Mouse (Mus musculus): ENCODE results near the gene Tmcc3.

The Tmcc3 gene

DNA sequence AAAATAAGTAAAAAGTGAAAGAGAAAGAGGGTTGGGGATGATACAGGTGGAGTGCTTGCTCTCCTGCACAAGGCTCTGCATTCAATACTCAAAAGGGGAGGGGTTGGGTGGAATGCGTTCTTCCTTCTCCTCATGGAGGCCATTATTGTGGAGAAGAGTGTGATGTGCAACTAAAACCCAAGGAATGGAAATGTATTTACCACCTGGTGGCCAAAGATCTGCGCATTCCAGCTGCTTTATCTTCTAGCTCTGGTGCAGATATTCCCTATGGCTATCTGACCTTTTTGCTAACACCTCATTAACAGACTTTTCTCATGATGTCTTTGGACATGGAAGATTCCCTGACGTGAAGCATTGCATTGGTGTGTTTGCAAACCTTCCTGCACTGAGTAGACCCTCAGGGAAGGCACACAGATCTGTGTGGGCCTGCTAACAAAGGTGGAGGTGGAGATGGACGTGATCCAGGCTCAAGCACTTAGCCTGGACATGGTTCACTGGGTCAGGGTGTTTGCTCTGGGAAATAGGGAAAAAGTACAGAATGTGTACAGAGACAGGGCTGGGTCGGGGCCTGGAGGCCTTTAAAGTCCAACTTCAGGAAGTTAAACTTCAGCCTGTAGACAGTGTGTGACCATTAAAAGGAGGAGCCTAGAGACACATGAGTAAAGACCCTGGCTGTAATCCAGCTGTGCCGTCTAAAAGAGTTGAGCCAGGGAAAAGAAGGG is 245.8 kb downstream of the Tmcc3 start:
- no peak for DNase-seq

DNA sequence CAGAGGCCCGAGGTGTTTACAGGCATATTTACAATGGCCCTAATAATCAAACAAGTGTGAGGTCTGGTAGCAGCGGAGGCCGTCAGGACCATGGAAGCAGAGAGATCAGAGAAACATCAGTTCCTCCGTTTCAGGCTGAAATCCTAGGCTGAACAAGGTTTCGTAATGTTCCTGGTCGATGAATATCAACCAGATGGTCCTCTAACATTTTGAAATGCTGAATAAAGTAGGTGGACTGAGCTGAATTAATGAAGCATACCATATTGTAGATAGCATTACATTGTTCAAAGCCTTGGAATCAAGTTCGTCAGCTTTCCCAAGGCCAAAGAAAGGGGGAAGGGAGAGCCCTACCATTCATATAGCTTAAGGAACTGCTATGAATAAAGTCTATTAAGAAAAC is 247.1 kb downstream of the Tmcc3 start:
- no peak for DNase-seq

DNA sequence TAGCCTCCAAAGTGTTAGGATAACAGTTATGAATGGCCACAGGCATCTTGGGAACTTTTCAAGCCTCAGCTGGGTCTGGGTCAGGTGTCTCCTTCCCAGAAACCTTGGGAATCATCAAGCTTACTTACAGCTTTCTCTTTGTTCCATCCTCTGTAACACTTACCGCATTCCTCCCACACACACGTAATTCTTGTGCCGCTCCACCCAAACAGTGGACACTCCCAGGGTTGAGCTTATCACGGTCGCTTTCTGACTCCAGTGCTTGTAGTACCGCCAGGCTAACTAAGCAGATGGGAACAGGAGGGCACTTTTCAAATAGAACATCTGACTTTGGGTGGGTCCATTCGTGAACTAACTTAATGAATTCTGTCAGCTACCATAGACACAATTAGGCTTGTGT is 249.6 kb downstream of the Tmcc3 start:
- DNase-seq, result no peak

DNA sequence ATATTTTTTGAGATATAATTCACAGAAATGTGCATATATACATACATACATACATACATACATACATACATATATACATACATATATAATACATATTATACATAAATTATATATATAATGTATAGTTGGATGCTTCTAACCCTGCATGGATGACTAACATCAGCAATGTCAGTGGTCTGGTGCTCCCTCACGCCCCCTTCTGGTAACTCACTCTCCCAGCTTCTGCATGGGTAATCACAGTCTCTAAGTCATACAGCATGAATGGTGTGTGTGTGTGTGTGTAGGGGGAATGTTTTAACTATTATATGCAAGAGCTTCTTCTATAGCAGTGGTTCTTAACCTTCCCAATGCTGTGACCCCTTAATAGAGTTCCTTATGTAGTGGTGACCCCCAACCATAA is 250.4 kb downstream of the Tmcc3 start:
- DNase-seq, result no peak

DNA sequence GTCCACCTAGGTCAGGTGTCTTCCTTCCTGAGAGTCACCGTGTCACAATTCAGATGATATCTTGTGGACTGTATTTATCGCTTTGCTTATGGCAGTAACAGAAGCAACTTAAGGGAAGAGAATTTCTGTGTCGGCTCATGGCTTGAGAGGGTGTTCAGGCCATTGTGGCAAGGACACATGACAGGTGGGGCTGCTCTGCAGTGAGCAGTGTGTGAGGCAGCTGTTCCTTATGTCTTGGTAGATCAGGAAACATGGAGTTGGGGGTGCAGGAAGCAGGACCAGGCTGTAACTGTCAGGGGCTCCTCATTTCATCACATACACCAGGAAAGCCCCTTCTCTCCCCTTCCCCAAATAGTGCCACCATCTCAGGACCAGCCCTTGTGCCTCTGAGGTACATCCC is 251.2 kb downstream of the Tmcc3 start:
- no peak for DNase-seq

DNA sequence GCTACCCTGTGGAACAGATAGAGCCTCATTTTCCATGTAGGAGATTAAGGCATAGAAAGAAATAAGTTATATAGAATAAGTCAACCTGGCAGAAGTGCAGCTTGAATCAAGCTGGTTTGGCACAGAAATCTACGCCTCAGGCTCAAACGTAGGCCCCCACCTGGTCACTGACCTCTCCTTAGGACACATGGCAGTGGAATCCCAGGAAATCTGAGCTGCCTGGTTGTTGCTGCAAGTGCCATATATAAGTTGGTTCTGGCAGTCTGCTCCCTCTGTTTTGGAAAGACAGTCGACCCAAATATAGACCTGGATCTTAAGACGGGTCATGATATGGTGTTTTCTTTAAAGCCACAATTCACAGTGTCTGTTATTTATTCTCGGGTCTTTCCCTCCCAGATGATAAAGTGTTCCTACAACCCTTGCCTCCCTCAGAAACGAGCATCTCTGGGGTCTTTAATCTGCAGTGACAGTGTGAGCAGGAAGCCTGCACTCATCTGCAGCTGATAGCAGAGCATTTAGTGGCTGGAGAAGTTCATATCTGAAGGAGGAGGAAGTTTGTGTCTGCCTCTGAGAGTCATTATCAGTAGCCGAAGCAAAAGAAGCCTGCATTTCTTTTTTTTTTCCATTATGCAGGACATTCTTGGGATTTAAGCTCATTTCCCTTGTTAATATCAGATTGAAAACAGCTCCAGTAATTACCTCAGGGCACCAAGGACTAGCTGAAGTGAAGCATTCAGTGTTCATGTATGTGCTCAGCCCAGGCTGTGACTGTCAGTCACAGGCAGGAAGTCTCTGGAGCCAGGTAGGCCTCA is 253.9 kb downstream of the Tmcc3 start:
- no peak for DNase-seq

DNA sequence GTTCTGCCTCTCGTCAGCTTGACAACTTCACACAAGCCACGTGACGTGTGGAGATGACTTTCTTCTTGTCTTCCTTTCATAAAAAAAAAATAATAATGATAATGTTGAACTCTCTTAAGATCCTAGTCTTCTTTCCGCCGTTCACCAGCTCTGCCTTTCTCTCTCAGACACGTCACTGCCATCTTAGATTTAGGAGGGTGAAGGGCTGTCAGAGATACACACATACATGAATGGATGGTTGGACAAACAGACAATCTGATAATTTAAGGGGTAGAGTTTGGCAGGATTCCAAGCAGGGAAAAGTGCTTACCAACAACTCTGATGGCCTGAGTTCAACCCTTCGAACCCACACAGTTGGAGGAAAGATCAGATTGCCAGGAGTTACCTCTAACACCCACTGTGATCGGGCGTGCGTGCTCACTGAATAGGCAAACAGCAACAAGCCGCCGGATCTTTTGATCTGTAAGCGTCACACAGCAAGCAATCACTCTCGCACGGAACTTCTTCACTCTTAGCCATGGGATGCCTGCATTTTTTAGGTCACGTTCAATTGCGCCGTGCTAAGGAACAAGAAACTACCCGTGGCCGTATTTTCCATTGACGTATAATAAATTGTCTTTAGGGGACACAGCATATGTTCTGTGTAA is 254.6 kb downstream of the Tmcc3 start:
- no peak for DNase-seq

DNA sequence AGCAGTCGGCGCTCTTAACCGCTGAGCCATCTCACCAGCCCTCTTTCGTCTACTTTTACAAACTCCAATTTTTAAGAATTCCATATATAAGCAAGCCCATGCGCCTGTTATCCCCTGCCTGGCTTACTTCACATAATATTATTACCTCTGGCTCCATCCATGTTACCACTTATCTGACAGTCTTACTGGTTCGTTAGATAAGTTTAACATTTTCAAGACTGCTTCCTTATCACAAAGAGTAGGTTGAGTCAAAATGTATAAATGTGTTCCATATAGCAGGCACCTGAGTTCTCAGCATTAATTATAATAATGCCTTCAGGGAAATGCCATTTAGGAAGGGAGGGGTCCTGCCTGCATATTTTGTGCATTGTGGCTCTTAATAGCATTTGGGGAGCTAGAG is 255.5 kb downstream of the Tmcc3 start:
- no peak for DNase-seq

DNA sequence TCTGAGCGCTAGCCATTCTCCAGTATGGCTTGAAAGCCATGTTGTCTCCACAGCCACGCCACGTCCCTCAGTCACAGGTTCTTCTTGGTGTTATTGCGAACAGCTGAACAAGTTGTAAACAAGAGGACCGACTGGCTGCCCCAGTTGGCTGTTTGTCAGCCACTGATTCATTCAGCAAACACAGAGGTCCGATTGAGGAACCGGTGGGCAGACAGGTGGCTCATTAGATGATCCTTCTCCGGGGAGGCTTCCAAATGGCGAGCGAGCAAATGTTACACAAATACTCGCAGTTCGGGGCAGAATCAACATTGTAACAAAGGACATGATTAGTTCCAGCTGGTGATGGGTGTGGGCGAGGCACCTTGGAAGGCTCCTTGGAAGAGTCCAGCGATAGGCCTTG is 256.2 kb downstream of the Tmcc3 start:
- peak; percentile 48 for DNase-seq

DNA sequence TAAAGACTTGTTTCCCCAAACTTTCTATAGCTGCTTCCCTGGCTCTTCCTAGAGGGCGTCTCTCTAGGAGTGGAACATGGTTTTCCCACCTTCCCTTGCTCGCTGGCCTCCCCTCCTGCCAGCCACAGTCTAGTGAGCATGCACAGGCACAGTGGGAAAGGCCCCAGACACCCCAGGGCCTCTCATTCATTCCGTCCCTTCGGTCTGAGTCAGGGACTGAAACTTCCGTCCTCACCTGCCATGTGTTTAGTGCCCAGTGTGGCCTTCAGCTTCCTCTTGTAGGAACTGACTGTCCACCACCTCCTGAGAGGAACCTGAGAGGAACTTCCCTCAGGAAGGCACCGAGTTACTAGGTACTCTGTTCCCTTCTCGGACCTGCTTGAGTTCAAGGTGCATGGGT is 257.1 kb downstream of the Tmcc3 start:
- no peak for DNase-seq

DNA sequence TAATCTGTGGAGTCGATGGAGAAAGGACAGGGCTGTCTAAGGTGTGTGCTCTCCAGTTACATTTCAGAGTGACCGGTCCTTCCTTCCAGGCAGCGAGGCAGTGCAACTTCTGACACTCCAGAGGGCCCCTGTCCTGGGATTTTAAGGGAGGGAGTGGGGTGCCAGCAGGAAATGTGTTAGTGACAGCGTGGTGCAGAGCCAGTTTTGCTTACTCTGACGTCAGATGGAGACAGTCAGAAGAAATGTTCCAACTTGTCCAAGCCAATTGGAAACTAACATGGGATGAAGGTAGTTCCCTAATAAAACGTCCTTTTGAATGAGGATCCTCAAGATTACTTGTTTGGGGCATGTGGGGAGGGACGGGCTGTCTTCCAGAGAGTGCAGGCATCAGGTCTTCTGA is 258.0 kb downstream of the Tmcc3 start:
- no peak for DNase-seq

DNA sequence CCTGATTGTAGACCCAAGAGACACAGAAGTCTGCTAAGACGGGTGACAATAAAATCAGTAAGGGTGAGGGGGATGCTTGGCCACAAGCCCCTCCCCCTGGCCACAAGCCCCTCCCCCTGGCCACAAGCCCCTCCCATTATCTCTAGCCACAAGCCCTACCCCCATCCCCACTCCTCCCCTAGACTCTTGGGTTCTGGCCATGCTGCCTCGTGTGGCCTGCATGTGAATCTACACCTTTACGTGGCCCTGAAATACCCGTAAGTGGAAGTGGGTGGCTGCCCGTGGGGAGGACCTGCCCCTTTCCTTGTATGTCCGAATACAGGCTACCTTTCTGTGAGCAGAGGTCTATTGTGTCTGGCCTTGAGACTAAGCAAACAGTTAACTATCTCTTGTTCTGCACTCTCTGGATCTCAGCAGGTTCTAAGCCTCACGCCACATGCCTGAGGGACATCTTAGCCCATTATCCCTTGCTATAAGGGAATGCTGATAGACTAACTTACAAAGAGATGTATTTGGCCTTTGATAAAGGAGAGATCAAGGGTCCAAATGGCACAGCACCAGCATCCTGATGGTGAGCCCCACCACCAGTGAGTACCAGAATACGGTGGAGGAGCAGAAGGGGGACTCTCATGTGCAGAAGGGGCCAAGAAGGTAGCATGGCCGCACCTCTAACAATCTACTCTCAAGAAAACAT is 260.3 kb downstream of the Tmcc3 start:
- DNase-seq, result no peak

DNA sequence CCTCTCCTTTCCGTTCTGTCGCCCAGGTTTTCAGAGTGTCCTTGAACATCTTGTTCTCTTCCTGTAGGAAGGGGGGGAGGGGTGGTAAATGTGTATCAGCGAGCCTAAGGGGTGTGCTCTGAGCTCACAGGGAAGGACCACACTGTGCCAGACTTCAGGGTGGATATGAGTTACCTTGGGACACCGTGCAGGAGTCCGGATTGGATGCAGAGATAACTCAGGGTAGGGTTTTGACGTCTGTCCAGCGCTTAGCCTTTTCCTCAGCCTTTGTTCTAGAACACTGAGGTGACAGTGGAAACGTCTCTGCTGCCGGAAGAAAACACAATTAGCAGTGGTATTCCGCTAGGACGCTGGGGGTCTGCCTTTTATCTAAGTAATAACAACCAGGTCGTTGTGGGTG is 261.0 kb downstream of the Tmcc3 start:
- DNase-seq, result no peak

DNA sequence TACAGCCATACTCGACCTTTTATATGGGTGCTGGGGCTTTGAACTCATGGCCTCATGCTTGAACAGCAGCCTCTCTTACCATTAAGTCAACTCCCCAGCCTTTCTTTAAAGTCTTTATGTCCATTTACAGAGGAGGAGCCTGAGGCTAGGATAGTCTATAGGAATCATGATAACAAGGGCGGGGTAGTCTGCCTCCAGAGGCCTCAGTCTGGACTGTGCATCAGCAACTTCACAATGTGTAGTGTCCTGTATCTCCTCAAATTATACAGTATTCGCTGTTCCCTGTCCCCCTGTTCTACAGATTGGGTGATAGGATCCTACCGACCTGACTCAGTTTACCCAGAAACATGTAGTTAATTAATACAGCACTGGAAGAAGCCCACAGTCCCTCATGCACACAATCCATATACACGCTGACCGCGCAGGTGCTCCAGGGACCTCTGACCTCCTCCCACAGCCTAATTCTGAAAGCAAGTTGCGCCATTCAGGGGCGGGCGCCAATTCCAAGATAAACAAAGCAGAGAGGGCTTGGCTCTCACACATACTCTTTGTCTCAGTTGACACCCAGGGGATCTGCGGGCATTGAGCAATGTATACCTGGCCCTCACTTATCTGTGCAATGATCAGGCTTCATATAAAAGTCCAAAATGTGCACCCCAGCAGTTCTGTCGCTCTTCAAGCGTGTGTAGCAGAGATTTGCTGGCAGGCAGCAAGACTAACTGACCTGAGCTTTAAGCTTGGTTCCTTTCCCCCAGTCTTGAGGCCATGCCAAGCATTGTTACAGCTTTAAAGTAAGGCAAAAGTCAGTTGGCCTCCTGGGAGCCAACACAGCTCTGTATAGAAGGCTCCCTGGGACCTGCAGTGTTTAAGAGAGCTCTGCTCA is 262.9 kb downstream of the Tmcc3 start:
- DNase-seq, result no peak

DNA sequence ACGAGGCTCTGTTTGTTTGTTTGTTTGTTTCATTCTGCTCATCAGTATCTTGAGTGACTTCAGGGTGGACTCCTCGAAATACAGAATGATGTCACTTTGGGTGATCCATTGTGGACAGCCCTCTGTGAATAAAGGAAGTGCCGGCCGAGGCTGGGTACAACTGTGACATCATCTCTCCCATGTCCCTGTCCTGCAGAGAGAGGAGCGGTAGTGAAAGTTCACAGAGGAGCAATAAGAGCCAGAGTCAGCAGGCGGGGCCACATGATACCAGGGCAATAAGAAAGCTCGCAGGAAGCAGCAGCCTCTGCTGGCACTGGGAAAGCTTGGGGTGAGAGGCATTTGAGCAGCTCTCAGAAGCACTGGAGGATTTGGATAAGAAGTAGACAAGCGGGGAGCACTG is 264.2 kb downstream of the Tmcc3 start:
- DNase-seq, result no peak

DNA sequence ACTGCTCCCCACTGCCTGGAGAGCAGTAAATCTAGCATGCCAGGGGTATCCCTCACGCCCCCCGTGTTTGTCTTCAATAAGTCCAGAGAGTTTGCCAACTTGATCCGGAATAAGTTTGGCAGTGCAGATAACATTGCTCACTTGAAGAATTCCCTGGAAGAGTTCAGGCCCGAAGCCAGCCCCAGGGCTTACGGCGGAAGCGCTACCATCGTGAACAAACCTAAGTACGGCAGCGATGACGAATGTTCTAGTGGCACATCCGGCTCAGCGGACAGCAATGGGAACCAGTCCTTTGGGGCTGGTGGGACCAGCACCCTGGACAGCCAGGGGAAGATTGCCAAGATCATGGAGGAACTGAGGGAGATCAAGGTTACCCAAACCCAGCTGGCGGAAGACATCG is 267.1 kb downstream of the Tmcc3 start:
- DNase-seq, result no peak

DNA sequence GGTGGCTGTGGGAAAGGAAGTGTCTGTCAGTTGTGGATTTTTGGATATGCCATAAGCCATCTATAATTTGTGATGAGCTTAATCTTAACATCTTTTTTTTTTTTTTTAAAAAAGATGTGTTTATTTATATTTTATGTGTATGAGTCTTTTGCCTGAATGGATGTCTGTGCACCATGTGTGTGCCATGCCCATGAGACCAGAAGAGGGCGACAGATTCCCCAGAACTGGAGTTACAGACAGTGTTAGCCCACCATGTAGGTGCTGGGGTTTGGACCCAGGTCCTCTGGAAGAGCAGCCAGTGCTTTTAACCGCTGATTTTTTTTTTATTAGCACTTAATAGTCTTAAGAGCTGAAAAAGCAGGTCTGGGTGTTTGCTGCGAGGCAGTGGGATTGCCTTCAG is 269.6 kb downstream of the Tmcc3 start:
- DNase-seq, result no peak

DNA sequence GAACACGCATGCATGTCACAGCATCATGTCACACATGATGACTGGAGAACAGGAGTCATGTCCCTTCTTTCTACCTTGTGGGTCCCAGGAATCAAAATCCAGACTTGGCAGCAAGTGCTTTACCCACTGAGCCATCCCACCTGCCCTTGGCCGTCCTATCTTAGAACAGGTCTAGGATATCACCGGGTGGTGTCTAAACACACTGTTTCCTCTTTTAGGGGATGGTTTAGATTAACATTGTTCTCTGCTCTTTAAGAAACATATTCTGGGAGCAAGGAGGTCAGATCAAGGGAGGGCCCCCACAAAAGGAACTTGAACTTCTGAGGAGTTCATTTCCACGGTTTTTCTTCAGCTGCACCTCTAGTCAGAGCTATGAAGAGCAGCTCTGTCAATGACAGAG is 272.0 kb downstream of the Tmcc3 start:
- no peak for DNase-seq

DNA sequence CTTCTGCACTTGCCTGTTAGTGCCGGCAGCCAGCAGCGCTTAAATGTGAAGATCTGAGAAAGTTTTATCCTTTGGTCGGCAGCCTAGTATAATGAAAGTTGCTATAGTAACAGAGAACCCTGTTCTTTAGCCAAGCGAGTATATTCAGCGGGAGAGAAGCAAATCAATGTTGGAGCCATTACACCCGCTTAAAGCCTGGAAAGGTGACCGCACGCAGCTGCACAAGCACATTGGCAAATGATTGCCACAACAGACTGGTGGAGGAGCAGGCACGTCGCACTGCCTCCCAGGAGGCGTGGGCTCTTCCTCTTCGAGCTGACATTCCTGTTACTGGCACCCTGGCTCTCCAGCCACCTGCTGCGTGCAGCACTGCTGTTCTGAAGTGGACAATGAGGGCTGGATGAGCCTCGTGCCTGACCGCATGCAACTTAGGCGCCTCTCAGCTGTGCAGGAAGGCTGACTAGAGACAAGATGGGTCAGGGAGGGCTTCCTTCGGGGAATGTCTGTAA is 273.2 kb downstream of the Tmcc3 start:
- DNase-seq, result no peak

DNA sequence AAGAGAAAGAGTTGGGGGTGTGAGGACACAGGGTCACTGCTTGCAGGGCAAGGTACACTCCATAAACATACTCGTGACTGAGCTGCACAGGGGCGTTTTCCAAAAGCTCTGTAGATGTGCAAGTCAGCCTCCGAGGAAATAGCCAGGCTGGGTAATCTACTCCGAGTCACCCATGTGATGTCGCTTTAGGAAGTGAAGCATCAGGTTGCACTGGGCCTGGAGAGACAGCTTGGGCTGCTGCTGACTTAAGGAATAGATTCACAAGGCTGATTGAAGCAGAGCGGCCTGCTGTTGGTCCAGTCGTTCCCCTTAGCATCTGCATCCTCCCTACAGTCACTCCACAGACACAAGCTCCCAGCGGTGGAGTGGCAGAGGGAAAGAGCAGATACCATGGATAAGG is 274.1 kb downstream of the Tmcc3 start:
- no peak for DNase-seq

DNA sequence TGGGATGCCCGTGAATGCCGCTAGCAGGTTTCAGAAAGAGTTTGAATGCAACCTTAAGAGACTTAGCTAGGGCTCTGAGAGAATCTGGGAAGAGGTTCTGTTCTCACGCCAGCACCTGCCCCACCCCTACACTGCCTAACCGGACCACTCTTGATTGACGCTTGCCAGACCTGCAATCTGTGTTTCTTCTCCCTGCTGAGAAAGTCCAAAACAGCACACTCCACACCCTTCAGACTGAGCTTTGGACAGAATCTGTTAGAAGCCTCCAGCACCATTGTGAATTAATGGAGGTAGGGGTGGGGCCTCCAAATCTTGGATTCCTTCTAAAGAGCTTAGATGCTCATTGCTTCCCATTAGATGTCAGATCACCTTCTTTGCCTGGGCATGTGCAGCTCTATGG is 277.2 kb downstream of the Tmcc3 start:
- no peak for DNase-seq

DNA sequence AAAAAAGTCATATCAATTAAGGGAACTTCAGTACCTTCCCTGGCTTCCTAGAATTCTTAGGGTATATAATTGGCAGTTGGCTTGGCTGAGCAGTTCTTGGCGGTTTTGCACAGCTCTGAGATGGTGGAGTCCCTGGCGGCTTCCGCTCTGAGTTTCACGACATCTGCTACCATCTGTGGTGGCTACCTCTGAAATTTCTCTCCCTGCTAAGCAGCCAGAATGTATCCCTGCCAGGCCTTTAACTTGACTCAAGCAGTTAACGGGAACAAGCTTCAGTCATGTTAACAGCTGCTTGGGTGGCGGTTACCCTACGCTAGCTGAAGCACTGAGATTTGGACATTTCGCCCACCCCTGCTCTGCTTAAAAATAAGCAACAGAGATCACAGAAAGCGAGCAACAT is 284.0 kb downstream of the Tmcc3 start:
- no peak for DNase-seq
